Mouse (Mus musculus) central nervous system, embryonic 11.5 days (tissue): ENCODE results near the gene Gm29776. TPM values are rescaled to one million over a fixed set of nuclear protein-coding genes. Genes with fewer than 3 reads are reported as not detected.

Experiments
- polyA plus RNA-seq: library from polyadenylated mRNA; depleted of rRNA; stranded (reverse); fragments of >200 nt; gene quantifications from 2 replicates; pipeline ENCODE4 v1.2.3, GENCODE M21; 2012; rRNA removed

Gm29776 gene
- 0.02 TPM in 1 of 2 replicates, not detected in the other for polyA plus RNA-seq

GRCm38 (mm10) chr14:54698733-54699132 is at the start of gene Gm29776:
Gene Gm29776 (minus strand): TSS chr14:54698833.

GRCm38 (mm10) chr14:54712074-54712473 is 13.4 kb upstream of the Gm29776 start, which contains the start of gene Cebpe:
Gene Cebpe (minus strand): TSS chr14:54712174.

GRCm38 (mm10) chr14:54686522-54687143 is 12.0 kb downstream of the Gm29776 start, which contains the start of gene Acin1:
Gene Acin1 (minus strand): TSS chr14:54686931.

GRCm38 (mm10) chr14:54686063-54686521 is 12.5 kb downstream of the Gm29776 start, which contains the start of gene 1700123O20Rik:
Gene 1700123O20Rik (plus strand): TSS chr14:54686216.

Other genes with a start within 250 kb of the Gm29776 start
- 17.4 and 22.5 TPM in 2 replicates for gene Lrp10, start 234.7 kb downstream of the Gm29776 start, polyA plus RNA-seq
- gene Rem2, start 222.7 kb downstream of the Gm29776 start, polyA plus RNA-seq = 12.4 and 13.4 TPM in 2 replicates
- gene Prmt5, start 181.3 kb downstream of the Gm29776 start, polyA plus RNA-seq = 95.6 and 97.4 TPM in 2 replicates
- gene Haus4, start 144.2 kb downstream of the Gm29776 start, polyA plus RNA-seq = 31.8 and 35.7 TPM in 2 replicates
- 40.6 and 48.1 TPM in 2 replicates for gene Ajuba, start 121.3 kb downstream of the Gm29776 start, polyA plus RNA-seq
- 11.1 and 13.7 TPM in 2 replicates for gene 4931414P19Rik, start 92.8 kb downstream of the Gm29776 start, polyA plus RNA-seq
- 240 and 312 TPM in 2 replicates for gene Psmb5, start 80.8 kb downstream of the Gm29776 start, polyA plus RNA-seq
- 0.10 and 0.24 TPM in 2 replicates for gene Psmb11, start 77.4 kb downstream of the Gm29776 start, polyA plus RNA-seq
- gene Gm17606, start 57.9 kb downstream of the Gm29776 start, polyA plus RNA-seq = not detected in 2 replicates
- gene Cdh24, start 57.5 kb downstream of the Gm29776 start, polyA plus RNA-seq = 45.1 and 50.9 TPM in 2 replicates
- gene 1700123O20Rik, start 12.6 kb downstream of the Gm29776 start, polyA plus RNA-seq = 77.0 and 90.6 TPM in 2 replicates
- gene Acin1, start 11.9 kb downstream of the Gm29776 start, polyA plus RNA-seq = 400 and 680 TPM in 2 replicates
- gene Cebpe, start 13.3 kb upstream of the Gm29776 start, polyA plus RNA-seq = 0.20 and 0.64 TPM in 2 replicates
- gene Slc7a8, start 83.1 kb upstream of the Gm29776 start, polyA plus RNA-seq = 2.7 and 3.1 TPM in 2 replicates
- not detected in 2 replicates for gene Rnf212b, start 115.3 kb upstream of the Gm29776 start, polyA plus RNA-seq
- gene Homez, start 172.1 kb upstream of the Gm29776 start, polyA plus RNA-seq = 8.0 and 11.2 TPM in 2 replicates
- gene Ppp1r3e, start 178.7 kb upstream of the Gm29776 start, polyA plus RNA-seq = 6.4 and 6.8 TPM in 2 replicates
- 33.6 and 40.4 TPM in 2 replicates for gene Bcl2l2, start 184.5 kb upstream of the Gm29776 start, polyA plus RNA-seq
- 0.31 and 0.50 TPM in 2 replicates for gene Gm20521, start 184.6 kb upstream of the Gm29776 start, polyA plus RNA-seq
- 563 and 639 TPM in 2 replicates for gene Pabpn1, start 193.7 kb upstream of the Gm29776 start, polyA plus RNA-seq
- 183 and 215 TPM in 2 replicates for gene Slc22a17, start 214.3 kb upstream of the Gm29776 start, polyA plus RNA-seq
- 29.7 and 43.7 TPM in 2 replicates for gene Efs, start 227.3 kb upstream of the Gm29776 start, polyA plus RNA-seq
- 0.14 and 0.22 TPM in 2 replicates for gene Il25, start 233.9 kb upstream of the Gm29776 start, polyA plus RNA-seq
- 0.53 and 3.1 TPM in 2 replicates for gene Cmtm5, start 237.4 kb upstream of the Gm29776 start, polyA plus RNA-seq